Mouse (Mus musculus): Measurements from ENCODE around the gene Stx1b.
"Not testable (repeated sequence)": the region's sequence is repeated elsewhere in the genome, so short reads cannot be mapped to it uniquely, and the experiment has no call there.

DNA sequence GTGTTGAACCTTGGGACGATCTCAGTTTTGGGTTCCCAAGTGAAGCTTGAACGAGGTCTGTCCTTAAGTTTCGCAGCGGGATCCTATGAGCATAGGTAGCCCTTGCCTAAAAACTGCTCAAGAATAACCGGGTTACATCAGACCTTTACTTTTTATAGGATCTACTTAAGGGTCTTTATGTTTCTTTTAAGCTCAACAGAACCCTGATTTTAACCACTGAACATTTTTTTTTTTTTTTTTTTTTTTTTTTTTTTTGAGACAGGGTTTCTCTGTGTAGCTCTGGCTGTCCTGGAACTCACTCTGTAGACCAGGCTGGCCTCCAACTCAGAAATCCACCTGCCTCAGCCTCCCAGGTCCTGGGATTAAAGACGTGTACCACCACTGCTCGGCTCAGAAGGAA, 48.5 kb downstream of the Stx1b start:
- not testable (repeated sequence) for TF ChIP-seq CTCF (IDR thresholded peaks at IDR 0.05; ENCODE audit: low read depth); EP300 (optimal IDR thresholded peaks at IDR 0.05)
